Mouse (Mus musculus) myocyte (in vitro differentiated cells): ENCODE measurements at regions not wholly inside any gene's neighbourhood (a gene's known extent, or its start where the extent isn't known, plus 50 kb on each side); places are given as distances from the start of the nearest gene placed in this dataset.
"Not testable (repeated sequence)": the region's sequence is repeated elsewhere in the genome, so short reads cannot be mapped to it uniquely, and the experiment has no call there.

Experiments
- POLR2A ChIP-seq: IDR thresholded peaks from one replicate; pipeline ENCODE4 v1.6.1; 2011; ENCODE audit warnings: low read depth, mild to moderate bottlenecking, control low read depth, moderate library complexity; ENCODE audit not compliant: insufficient read length
- SRF ChIP-seq: IDR thresholded peaks from one replicate; pipeline ENCODE4 v1.6.1; 2011; ENCODE audit warnings: low read depth; ENCODE audit not compliant: control insufficient read depth, insufficient read length
- TCF12 ChIP-seq: IDR thresholded peaks from one replicate; pipeline ENCODE4 v1.6.1; 2011; ENCODE audit warnings: mild to moderate bottlenecking, control low read depth; ENCODE audit not compliant: poor library complexity, insufficient read depth, severe bottlenecking
- USF1 ChIP-seq: IDR thresholded peaks from one replicate; pipeline ENCODE4 v1.6.1; 2011; ENCODE audit warnings: low read depth, mild to moderate bottlenecking, control low read depth, moderate library complexity

GRCm38 (mm10) chr1:189128246-189128645 is 120.6 kb upstream of the Kctd3 start:
- TF ChIP-seq POLR2A, USF1, TCF12, SRF: not testable (repeated sequence)
